Mouse (Mus musculus) lung, postnatal 0 days (tissue): ENCODE measurements around the gene Klra8.

Experiments used
- CTCF ChIP-seq: IDR thresholded peaks from 2 replicates; pipeline ENCODE4 v1.5.1; 2016; ENCODE audit warnings: antibody characterized with exemption, mild to moderate bottlenecking
- EP300 ChIP-seq: IDR thresholded peaks from 2 replicates; pipeline ENCODE4 v1.6.1; 2016; ENCODE audit warnings: antibody characterized with exemption, mild to moderate bottlenecking, control low read depth

DNA sequence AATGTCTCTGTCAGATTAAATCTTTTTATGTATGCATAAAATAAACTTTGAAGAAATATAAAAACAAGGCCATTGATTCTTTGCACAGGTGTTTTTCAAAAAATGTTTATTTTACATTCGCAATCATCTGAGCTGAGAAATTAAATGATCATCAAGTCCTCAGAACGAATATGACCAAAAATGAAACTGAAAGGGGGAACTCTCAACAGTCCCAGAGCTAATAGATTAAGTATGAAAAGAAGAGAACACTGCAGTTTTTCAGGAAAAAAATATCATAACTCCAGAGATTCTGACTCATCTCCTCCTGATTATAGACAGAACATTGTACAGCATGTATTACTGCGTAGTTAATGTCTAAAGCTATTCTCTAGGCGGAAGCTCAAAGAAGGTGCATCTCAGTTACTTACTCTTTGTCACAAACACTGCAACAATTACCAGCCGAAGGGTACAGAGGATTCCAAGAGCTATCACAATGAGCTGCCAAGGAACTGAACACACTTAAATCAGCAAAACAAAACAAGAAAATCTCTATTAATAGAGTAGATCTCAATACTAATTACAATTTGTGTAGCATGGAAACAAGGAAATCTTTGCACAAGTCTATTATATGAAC, 37.3 kb downstream of the Klra8 start:
- no peak for TF ChIP-seq EP300
- no peak for TF ChIP-seq CTCF
